Mouse (Mus musculus): ENCODE results near the gene Eral1. TPM values are rescaled to one million over a fixed set of nuclear protein-coding genes. Genes with fewer than 3 reads are reported as not detected.

Gene Eral1
- polyA plus RNA-seq (2014; fragmentation: Nextera tagmentation; extraction: Ambion mirVana) = 35.2 and 40.1 TPM in 2 replicates

- H3K4me3 ChIP-seq (ENCODE audit: low read length) = peak within 1 kb of the TSS; percentile 96
- H3K27me3 ChIP-seq (ENCODE audit: control insufficient read depth, insufficient read depth, low read length) = no peaks in the 10 kb centered on the region
- H3K9me3 ChIP-seq (ENCODE audit: control insufficient read depth, low read length) = no peaks in the 10 kb centered on the region
- H3K27ac ChIP-seq (ENCODE audit: low read depth, low read length) = peak within 1 kb of the TSS; percentile 37; the same call in 1 of the 2 replicates
- peaks cover 8% of the 10 kb centered on the region; the same call in 1 of the 2 replicates for H3K4me1 ChIP-seq (ENCODE audit: control insufficient read depth, insufficient read depth, low read length)
- ATAC-seq (ENCODE audit: low FRiP score, low TSS enrichment) = peak; percentile 95
- peak within 1 kb of the TSS; percentile 81 for H3K4me2 ChIP-seq (replicated peaks; ENCODE audit: low read depth, low read length)
- WGBS = 2% methylated on average over 42 of the region's 42 CpGs
- H3K36me3 ChIP-seq (ENCODE audit: control insufficient read depth, insufficient read depth, low read length) = peaks cover 20% of the 10 kb centered on the region
- peak within 1 kb of the TSS; percentile 86 for H3K9ac ChIP-seq (ENCODE audit: low read depth, low read length)
Observed at GRCm38 (mm10) chr11:78079961-78080921, at the start of gene Eral1. Gene Eral1 (minus strand): TSS chr11:78080383.

- no peaks in the 10 kb centered on the region for H3K27me3 ChIP-seq (ENCODE audit: control insufficient read depth, insufficient read depth, low read length)
- H3K4me2 ChIP-seq (replicated peaks; ENCODE audit: low read depth, low read length) = no peak overlapping the region
- ATAC-seq (ENCODE audit: low FRiP score, low TSS enrichment) = no peak
- WGBS = 69% methylated on average over 8 of the region's 8 CpGs
- H3K4me3 ChIP-seq (ENCODE audit: low read length) = no peak overlapping the region
- peaks cover 4% of the 10 kb centered on the region; the same call in 1 of the 2 replicates for H3K4me1 ChIP-seq (ENCODE audit: control insufficient read depth, insufficient read depth, low read length)
- H3K27ac ChIP-seq (ENCODE audit: low read depth, low read length) = no peak overlapping the region
- H3K9ac ChIP-seq (ENCODE audit: low read depth, low read length) = no peak overlapping the region
- H3K9me3 ChIP-seq (ENCODE audit: control insufficient read depth, low read length) = no peaks in the 10 kb centered on the region
- H3K36me3 ChIP-seq (ENCODE audit: control insufficient read depth, insufficient read depth, low read length) = no peaks in the 10 kb centered on the region
Observed at GRCm38 (mm10) chr11:78129458-78129857, 49.3 kb upstream of the Eral1 start.

GRCm38 (mm10) chr11:78126739-78127138 is 46.6 kb upstream of the Eral1 start:
- no peaks in the 10 kb centered on the region for H3K27me3 ChIP-seq (ENCODE audit: control insufficient read depth, insufficient read depth, low read length)

DNA sequence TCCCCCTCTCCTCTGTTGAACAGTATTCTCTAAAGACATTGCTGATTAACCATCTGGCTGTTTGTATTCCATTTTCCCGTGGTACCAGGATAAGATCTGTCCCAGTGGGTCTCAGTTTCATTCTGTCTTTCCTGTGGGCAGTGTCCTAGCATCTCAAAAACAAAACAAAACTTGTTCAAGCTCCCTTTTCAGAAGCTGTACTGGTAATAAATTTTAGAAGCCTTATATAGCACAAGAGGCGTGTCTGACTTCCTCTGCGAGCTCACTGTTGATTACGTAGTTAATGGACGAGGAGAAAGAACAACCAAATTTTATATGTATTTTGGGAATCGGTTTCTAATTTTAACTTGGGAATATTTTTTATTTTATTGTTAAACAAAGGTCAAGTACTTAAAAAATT is 45.5 kb upstream of the Eral1 start:
- Histone ChIP-seq H3K4me2 (replicated peaks; ENCODE audit: low read depth, low read length) (no peak overlapping the region), H3K27ac (ENCODE audit: low read depth, low read length) (0 out of 2 replicates have a peak overlapping the region, but pooled peaks have one; percentile 34), H3K27me3 (ENCODE audit: control insufficient read depth, insufficient read depth, low read length) (no peaks in the 10 kb centered on the region), H3K4me1 (ENCODE audit: control insufficient read depth, insufficient read depth, low read length) (peaks cover 4% of the 10 kb centered on the region; the same call in 1 of the 2 replicates), H3K4me3 (ENCODE audit: low read length) (no peak overlapping the region), H3K9me3 (ENCODE audit: control insufficient read depth, low read length) (no peaks in the 10 kb centered on the region), H3K36me3 (ENCODE audit: control insufficient read depth, insufficient read depth, low read length) (no peaks in the 10 kb centered on the region), H3K9ac (ENCODE audit: low read depth, low read length) (no peak overlapping the region)
- no peak for ATAC-seq (ENCODE audit: low FRiP score, low TSS enrichment)
- 46% methylated on average over 6 of the region's 6 CpGs for WGBS

More at GRCm38 (mm10) chr11:78126739-78127138, 46.6 kb upstream of the Eral1 start:
- no peak overlapping the region for H3K9ac ChIP-seq (ENCODE audit: low read depth, low read length)
- H3K4me2 ChIP-seq (replicated peaks; ENCODE audit: low read depth, low read length) = no peak overlapping the region
- H3K36me3 ChIP-seq (ENCODE audit: control insufficient read depth, insufficient read depth, low read length) = no peaks in the 10 kb centered on the region
- no peak for ATAC-seq (ENCODE audit: low FRiP score, low TSS enrichment)
- peaks cover 4% of the 10 kb centered on the region; the same call in 1 of the 2 replicates for H3K4me1 ChIP-seq (ENCODE audit: control insufficient read depth, insufficient read depth, low read length)
- H3K4me3 ChIP-seq (ENCODE audit: low read length) = no peak overlapping the region
- H3K27ac ChIP-seq (ENCODE audit: low read depth, low read length) = no peak overlapping the region
- WGBS = 64% methylated on average over 4 of the region's 4 CpGs
- H3K9me3 ChIP-seq (ENCODE audit: control insufficient read depth, low read length) = no peaks in the 10 kb centered on the region

DNA sequence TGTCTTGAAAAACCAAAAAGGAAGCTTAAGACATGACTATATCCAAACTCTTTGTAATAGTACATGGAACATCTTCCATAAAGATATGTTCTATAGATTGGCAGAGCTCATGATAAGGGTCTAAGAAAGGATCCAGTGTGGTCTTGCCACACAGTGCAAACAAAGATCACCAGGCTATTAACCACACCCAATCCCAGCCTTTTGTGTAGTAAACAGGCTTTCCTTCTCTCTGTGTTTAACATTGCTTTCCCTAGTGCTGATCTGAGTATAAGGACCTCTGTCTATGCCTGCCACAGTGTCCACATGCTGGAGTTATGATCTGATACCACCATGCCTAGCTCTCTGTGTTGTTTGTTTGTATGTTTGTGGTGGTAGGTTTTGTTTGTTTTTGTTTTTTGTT is 43.6 kb upstream of the Eral1 start:
- no peak for ATAC-seq (ENCODE audit: low FRiP score, low TSS enrichment)

DNA sequence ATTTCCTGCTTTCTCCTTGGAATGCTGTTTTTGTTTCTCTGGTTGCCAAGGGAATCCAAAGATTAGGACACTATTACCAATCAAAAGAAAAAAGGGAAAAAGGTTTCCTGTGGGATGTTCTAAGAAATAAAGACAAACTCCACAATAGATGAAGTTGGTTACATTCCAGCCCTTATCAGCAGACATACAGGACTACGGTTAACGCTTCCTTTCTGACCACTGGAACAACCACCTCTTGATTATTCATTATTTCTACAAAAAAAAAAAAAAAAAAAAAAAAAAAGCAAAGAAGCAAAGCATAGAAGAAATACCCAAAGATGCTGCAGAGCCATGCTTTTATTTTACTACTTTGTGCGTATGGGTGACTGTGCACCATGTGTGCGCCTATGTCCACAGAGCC is 42.6 kb upstream of the Eral1 start:
- Histone ChIP-seq H3K4me2 (replicated peaks; ENCODE audit: low read depth, low read length) (no peak overlapping the region), H3K9me3 (ENCODE audit: control insufficient read depth, low read length) (no peaks in the 10 kb centered on the region), H3K36me3 (ENCODE audit: control insufficient read depth, insufficient read depth, low read length) (no peaks in the 10 kb centered on the region), H3K4me1 (ENCODE audit: control insufficient read depth, insufficient read depth, low read length) (peaks cover 4% of the 10 kb centered on the region; the same call in 1 of the 2 replicates), H3K27me3 (ENCODE audit: control insufficient read depth, insufficient read depth, low read length) (no peaks in the 10 kb centered on the region), H3K9ac (ENCODE audit: low read depth, low read length) (no peak overlapping the region), H3K4me3 (ENCODE audit: low read length) (no peak overlapping the region), H3K27ac (ENCODE audit: low read depth, low read length) (no peak overlapping the region)
- 92% methylated on average over 4 of the region's 4 CpGs for WGBS
- ATAC-seq (ENCODE audit: low FRiP score, low TSS enrichment) = no peak

More for the DNA sequence above, 43.6 kb upstream of the Eral1 start:
- Histone ChIP-seq H3K4me1 (ENCODE audit: control insufficient read depth, insufficient read depth, low read length) (peaks cover 4% of the 10 kb centered on the region; the same call in 1 of the 2 replicates), H3K9me3 (ENCODE audit: control insufficient read depth, low read length) (no peaks in the 10 kb centered on the region), H3K27ac (ENCODE audit: low read depth, low read length) (no peak overlapping the region), H3K4me3 (ENCODE audit: low read length) (no peak overlapping the region), H3K9ac (ENCODE audit: low read depth, low read length) (no peak overlapping the region), H3K27me3 (ENCODE audit: control insufficient read depth, insufficient read depth, low read length) (no peaks in the 10 kb centered on the region), H3K4me2 (replicated peaks; ENCODE audit: low read depth, low read length) (no peak overlapping the region), H3K36me3 (ENCODE audit: control insufficient read depth, insufficient read depth, low read length) (no peaks in the 10 kb centered on the region)

DNA sequence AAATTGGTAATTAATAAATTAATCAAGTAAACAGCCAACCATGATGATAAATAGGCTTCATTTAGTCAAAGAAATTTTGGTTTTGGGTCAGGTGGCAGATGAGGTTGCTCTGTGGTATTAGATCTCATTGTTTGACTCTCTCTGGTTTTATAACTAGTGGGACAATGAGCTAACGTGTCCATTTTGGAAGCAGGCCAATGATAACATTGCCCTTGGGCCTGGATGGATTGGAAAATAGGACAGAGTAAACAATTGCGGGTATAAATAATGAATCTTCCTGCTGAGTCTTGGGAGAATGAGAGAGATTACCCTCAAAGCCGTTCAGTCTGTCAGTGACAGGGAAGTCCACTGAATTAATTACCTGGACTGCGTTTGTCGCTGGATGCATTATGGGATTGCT is 41.0 kb upstream of the Eral1 start:
- Histone ChIP-seq H3K4me3 (ENCODE audit: low read length) (no peak overlapping the region), H3K27ac (ENCODE audit: low read depth, low read length) (no peak overlapping the region), H3K9ac (ENCODE audit: low read depth, low read length) (no peak overlapping the region), H3K4me1 (ENCODE audit: control insufficient read depth, insufficient read depth, low read length) (peaks cover 8% of the 10 kb centered on the region; the same call in 1 of the 2 replicates), H3K36me3 (ENCODE audit: control insufficient read depth, insufficient read depth, low read length) (no peaks in the 10 kb centered on the region), H3K27me3 (ENCODE audit: control insufficient read depth, insufficient read depth, low read length) (no peaks in the 10 kb centered on the region), H3K4me2 (replicated peaks; ENCODE audit: low read depth, low read length) (no peak overlapping the region), H3K9me3 (ENCODE audit: control insufficient read depth, low read length) (no peaks in the 10 kb centered on the region)
- ATAC-seq (ENCODE audit: low FRiP score, low TSS enrichment) = no peak
- WGBS = 38% methylated on average over 5 of the region's 5 CpGs

DNA sequence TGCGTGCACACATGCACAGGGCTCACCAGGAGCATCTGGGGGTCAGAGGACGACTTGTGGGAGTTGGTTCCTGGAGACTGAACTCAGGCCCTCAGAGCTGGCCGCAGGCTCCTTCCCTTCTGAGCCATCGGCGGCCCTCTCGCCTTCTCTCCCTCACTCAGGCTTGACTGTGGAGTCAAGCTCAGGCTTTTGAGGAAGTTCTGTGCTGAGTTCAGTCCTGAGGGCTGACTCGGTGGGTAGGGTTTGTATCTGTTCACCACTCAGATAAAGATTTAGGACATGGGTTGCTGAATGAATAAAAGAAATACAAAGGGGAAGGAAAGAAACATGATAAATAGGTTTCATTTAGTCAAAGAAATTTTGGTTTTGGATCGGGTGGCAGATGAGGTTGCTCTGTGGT is 39.7 kb upstream of the Eral1 start:
- Histone ChIP-seq H3K9me3 (ENCODE audit: control insufficient read depth, low read length) (no peaks in the 10 kb centered on the region), H3K36me3 (ENCODE audit: control insufficient read depth, insufficient read depth, low read length) (no peaks in the 10 kb centered on the region), H3K4me3 (ENCODE audit: low read length) (no peak overlapping the region), H3K4me1 (ENCODE audit: control insufficient read depth, insufficient read depth, low read length) (peaks cover 5% of the 10 kb centered on the region), H3K9ac (ENCODE audit: low read depth, low read length) (no peak overlapping the region), H3K4me2 (replicated peaks; ENCODE audit: low read depth, low read length) (no peak overlapping the region), H3K27ac (ENCODE audit: low read depth, low read length) (no peak overlapping the region), H3K27me3 (ENCODE audit: control insufficient read depth, insufficient read depth, low read length) (no peaks in the 10 kb centered on the region)
- ATAC-seq (ENCODE audit: low FRiP score, low TSS enrichment) = no peak
- WGBS = 74% methylated on average over 8 of the region's 8 CpGs

- Histone ChIP-seq H3K4me1 (ENCODE audit: control insufficient read depth, insufficient read depth, low read length) (peaks cover 10% of the 10 kb centered on the region), H3K4me3 (ENCODE audit: low read length) (no peak overlapping the region), H3K4me2 (replicated peaks; ENCODE audit: low read depth, low read length) (no peak overlapping the region), H3K9ac (ENCODE audit: low read depth, low read length) (no peak overlapping the region), H3K36me3 (ENCODE audit: control insufficient read depth, insufficient read depth, low read length) (no peaks in the 10 kb centered on the region), H3K27ac (ENCODE audit: low read depth, low read length) (no peak overlapping the region), H3K9me3 (ENCODE audit: control insufficient read depth, low read length) (no peaks in the 10 kb centered on the region), H3K27me3 (ENCODE audit: control insufficient read depth, insufficient read depth, low read length) (no peaks in the 10 kb centered on the region)
- no peak for ATAC-seq (ENCODE audit: low FRiP score, low TSS enrichment)
Observed at GRCm38 (mm10) chr11:78118467-78118866, 38.3 kb upstream of the Eral1 start.

Measured in kidney, embryonic 14.5 days (tissue).